Comparison of ENCODE assay signal across 8 mouse cellular contexts in genomic region chr9:96795399-96795928, GRCm38 (mm10). TPM values are rescaled to one million over a fixed set of nuclear protein-coding genes. Genes with fewer than 3 reads are reported as not detected.
A peak's percentile ranks its signal among the peaks of the same experiment; 100 is the strongest.
DNase-seq lines count a peak whose midpoint lies in the region; ATAC-seq and TF ChIP-seq lines count a peak whose summit lies in the region.

No protein-coding gene starts in this region.

- peaks cover 3% of the 10 kb centered on the region; the same call in 1 of the 2 replicates for H3K4me1 ChIP-seq in midbrain, postnatal 0 days (ENCODE audit: insufficient read depth, low read length)

- peak overlapping the region; percentile 59 for H3K9ac ChIP-seq in midbrain, postnatal 0 days (replicated peaks; ENCODE audit: low read length, poor library complexity, severe bottlenecking)

- peak overlapping the region; percentile 77 for H3K27ac ChIP-seq in gastrocnemius, adult 2 months
- peak overlapping the region; percentile 70 for H3K27ac ChIP-seq in midbrain, postnatal 0 days (ENCODE audit: low read depth, low read length)

- H3K27me3 ChIP-seq in midbrain, postnatal 0 days (ENCODE audit: insufficient read depth, low read length): no peaks in the 10 kb centered on the region

- H3K4me3 ChIP-seq in gastrocnemius, adult 2 months: peak overlapping the region; percentile 72
- H3K4me3 ChIP-seq in midbrain, postnatal 0 days (ENCODE audit: low read depth, low read length): peak overlapping the region; percentile 34

- WGBS in midbrain, postnatal 0 days: 6% methylated on average over 10 of the region's 10 CpGs

- peak overlapping the region; percentile 72 for H3K4me2 ChIP-seq in midbrain, postnatal 0 days (ENCODE audit: low read depth, low read length, poor library complexity, severe bottlenecking)

- ATAC-seq in midbrain, postnatal 0 days (ENCODE audit: low FRiP score): peak; percentile 83

- H3K36me3 ChIP-seq in midbrain, postnatal 0 days (ENCODE audit: insufficient read depth, low read length): no peaks in the 10 kb centered on the region

- no peak for TF ChIP-seq CTCF in gastrocnemius, adult 2 months (IDR thresholded peaks at IDR 0.05)
- TF ChIP-seq CTCF in midbrain, postnatal 0 days (IDR thresholded peaks at IDR 0.05): peak; percentile 3; the same call in 1 of the 2 replicates

- H3K9me3 ChIP-seq in midbrain, postnatal 0 days (ENCODE audit: low read length): no peaks in the 10 kb centered on the region

- DNase-seq in ovary, postnatal 36 days (ENCODE audit: low spot score): peak; percentile 18
- no peak for DNase-seq in ovary, adult 18-20 months (ENCODE audit: low spot score)
- peak; percentile 56 to 64 for DNase-seq in cerebellum, postnatal 25 days
- peak; percentile 38 for DNase-seq in gastrocnemius, adult 2 months
- peak; percentile 45 for DNase-seq in induced T-regulatory cell, adult 2 months (ENCODE audit: low read depth)
- DNase-seq in left cerebral cortex, postnatal 36 days (ENCODE audit: low spot score in 2 of 2): peak; percentile 44 to 49
- peak; percentile 76 for DNase-seq in midbrain, postnatal 0 days (ENCODE audit: low spot score)
- DNase-seq in thymus, postnatal 14 days: peak; percentile 34

- intact Hi-C loops in gastrocnemius, adult 2 months (cut with DNase I): no loop called here
- intact Hi-C loops in left cerebral cortex, postnatal 36 days (cut with DNase I): loop anchor here (5.0 kb wide), 1 partner anchor 123 kb away; no protein-coding TSS in a partner anchor

RNA-seq across cellular contexts. Expression of gene Zbtb38, which starts 42.8 kb away (rescaled TPM):
- total RNA-seq in gastrocnemius, adult 2 months (2021): 10 to 100 TPM; 22.9 to 33.8 TPM
- total RNA-seq in left cerebral cortex, postnatal 36 days (2021): 10 to 100 TPM; 55.4 to 66.0 TPM
- total RNA-seq in midbrain, postnatal 0 days (2014; rRNA removed): 50.7 and 77.7 TPM in 2 replicates
- polyA plus RNA-seq in midbrain, postnatal 0 days (2015; fragmentation: Nextera tagmentation; extraction: Ambion mirVana): 46.2 and 49.9 TPM in 2 replicates
